Mouse (Mus musculus): ENCODE data around the gene Mia.

Mia gene

GRCm38 (mm10) chr7:27159882-27160281, 21.1 kb downstream of the Mia start:
- peak; percentile 89 for DNase-seq

GRCm38 (mm10) chr7:27159256-27159655, 21.7 kb downstream of the Mia start:
- DNase-seq, result peak; percentile 44

GRCm38 (mm10) chr7:27158171-27158570, 22.8 kb downstream of the Mia start:
- peak; percentile 40 for DNase-seq

GRCm38 (mm10) chr7:27156005-27156404, 25.0 kb downstream of the Mia start:
- peak; percentile 28 for DNase-seq

GRCm38 (mm10) chr7:27153205-27153764, 27.7 kb downstream of the Mia start, which contains the start of gene Cyp2t4:
Gene Cyp2t4 (plus strand): TSS chr7:27153714.
- peak; percentile 38 for DNase-seq

GRCm38 (mm10) chr7:27136410-27136996, 44.5 kb downstream of the Mia start:
- DNase-seq, result no peak

- no peak for DNase-seq
Observed at GRCm38 (mm10) chr7:27133757-27134156, 47.2 kb downstream of the Mia start.

- no peak for DNase-seq
Observed at GRCm38 (mm10) chr7:27133156-27133555, 47.8 kb downstream of the Mia start.

- DNase-seq, result peak; percentile 31
Observed at GRCm38 (mm10) chr7:27132588-27132987, 48.4 kb downstream of the Mia start.

- DNase-seq, result no peak
Observed at GRCm38 (mm10) chr7:27131387-27131786, 49.6 kb downstream of the Mia start.

GRCm38 (mm10) chr7:27130521-27131370, 50.2 kb downstream of the Mia start:
- no peak for DNase-seq

GRCm38 (mm10) chr7:27129811-27130210, 51.1 kb downstream of the Mia start:
- DNase-seq, result no peak
